Mouse (Mus musculus): ENCODE results near the gene Slx4ip. TPM values are rescaled to one million over a fixed set of nuclear protein-coding genes. Genes with fewer than 3 reads are reported as not detected.
A peak's percentile ranks its signal among the peaks of the same experiment; 100 is the strongest.

The Slx4ip gene
- polyA plus RNA-seq, 1 experiment = 4.0 TPM

DNA sequence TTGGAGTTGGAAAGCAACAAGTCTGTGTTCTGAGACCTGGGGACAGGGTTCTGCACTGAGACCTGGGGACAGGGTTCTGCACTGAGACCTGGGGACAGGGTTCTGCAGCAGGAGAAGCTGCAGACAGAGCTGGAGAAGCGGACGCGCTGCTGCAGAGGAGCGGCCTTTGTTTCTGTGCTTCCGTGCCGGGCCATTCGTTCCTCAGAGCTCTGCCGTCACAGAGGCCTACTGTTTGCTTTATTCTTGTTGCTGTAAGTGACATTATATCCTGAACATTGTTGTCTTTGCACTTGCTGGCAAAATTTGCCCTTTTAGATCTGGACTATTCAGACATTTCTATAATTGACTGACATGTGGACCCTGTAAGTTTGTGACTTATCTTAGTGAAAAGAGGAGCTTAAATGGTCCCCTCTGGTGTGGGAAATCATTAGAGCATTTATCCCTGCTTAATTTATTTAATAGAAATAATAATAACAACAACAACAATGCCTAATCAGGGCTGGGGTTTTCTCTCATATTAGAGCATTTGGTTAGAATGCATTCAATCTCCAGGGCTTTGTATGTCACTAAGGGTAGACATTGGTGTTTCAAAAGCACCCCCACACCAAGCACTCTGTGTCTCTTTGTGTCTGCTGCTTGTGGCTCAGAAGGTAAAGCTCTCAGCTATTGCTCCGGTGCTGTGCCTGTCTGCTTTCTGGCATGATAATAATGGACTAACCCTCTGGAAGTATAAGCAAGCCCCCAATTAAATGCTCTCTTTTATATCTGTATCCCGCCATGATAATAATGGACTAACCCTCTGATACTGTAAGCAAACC, 90.3 kb downstream of the Slx4ip start:
- Histone ChIP-seq H3K27ac (ENCODE audit: insufficient read depth, low read length) (no peak overlapping the region), H3K4me1 (ENCODE audit: control insufficient read depth, insufficient read depth, low read length) (no peaks in the 10 kb centered on the region)

DNA sequence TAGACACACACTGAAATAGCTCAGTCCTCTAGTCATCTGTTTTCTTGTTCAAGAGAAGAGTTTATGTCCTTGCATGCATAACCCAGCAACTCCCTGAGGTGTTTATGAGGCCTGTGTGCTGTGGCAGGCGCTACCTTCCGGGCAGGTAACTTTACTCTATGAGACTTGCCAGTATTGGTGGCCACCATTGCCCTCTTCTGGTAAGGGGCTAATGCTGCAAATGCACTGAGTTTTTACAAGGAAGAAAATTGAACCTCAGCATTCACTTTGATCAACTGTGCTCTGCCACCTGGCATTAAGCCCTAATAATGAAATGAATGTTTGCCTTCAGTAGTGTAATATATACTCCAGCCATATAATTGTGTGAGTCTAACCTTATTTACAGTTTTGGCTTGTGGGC, 92.9 kb downstream of the Slx4ip start:
- peak; percentile 18; the same call in 1 of the 2 replicates for TF ChIP-seq CTCF (IDR thresholded peaks at IDR 0.05; ENCODE audit: extremely low read depth, insufficient read depth, low read length)
- no peak for TF ChIP-seq POLR2A (IDR thresholded peaks at IDR 0.05; ENCODE audit: extremely low read depth, insufficient read depth, low read length)
- Histone ChIP-seq H3K27ac (ENCODE audit: insufficient read depth, low read length) (no peak overlapping the region), H3K4me3 (ENCODE audit: insufficient read depth, low read length) (no peak overlapping the region), H3K4me1 (ENCODE audit: control insufficient read depth, insufficient read depth, low read length) (no peaks in the 10 kb centered on the region)

More for the DNA sequence above, 90.3 kb downstream of the Slx4ip start:
- no peak for TF ChIP-seq CTCF (IDR thresholded peaks at IDR 0.05; ENCODE audit: extremely low read depth, insufficient read depth, low read length)
- TF ChIP-seq POLR2A (IDR thresholded peaks at IDR 0.05; ENCODE audit: extremely low read depth, insufficient read depth, low read length) = no peak
- H3K4me3 ChIP-seq (ENCODE audit: insufficient read depth, low read length) = no peak overlapping the region

DNA sequence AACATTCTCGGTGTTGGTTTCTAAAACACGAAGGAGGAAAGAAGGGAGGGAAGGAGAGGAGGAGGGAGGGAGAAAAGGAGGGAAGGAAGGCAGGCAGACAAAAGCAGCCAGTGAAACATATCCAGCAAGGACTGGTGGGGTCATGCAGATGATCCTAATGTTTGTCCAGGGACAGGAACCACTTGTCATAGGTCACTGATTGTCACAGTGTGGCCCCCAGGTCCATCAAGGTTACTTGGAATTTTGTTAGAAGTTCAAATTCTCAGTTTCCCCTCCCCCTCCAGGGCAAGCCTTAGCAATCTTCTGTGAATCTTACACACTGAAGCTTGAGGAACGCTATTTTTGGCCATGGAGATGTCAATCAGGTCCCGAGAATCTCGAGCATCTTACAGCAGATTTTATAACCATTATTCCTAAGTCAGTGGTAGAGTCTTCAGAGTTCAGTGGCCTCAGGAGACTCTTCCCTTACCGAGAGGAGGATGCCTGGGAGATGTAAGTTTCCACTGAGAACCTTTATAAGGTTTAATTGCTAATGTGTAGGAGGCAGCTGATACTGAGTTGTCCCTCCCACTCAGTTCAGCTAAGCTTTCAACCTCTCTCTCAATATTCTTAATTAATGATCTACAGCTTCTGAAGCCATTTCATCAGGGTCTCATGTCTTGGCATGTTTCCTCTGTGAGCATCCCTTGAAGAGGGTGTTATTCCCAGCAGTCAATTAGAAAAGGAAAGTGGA, 95.1 kb downstream of the Slx4ip start:
- H3K4me3 ChIP-seq (ENCODE audit: insufficient read depth, low read length) = no peak overlapping the region
- TF ChIP-seq POLR2A (IDR thresholded peaks at IDR 0.05; ENCODE audit: extremely low read depth, insufficient read depth, low read length) = no peak
- TF ChIP-seq CTCF (IDR thresholded peaks at IDR 0.05; ENCODE audit: extremely low read depth, insufficient read depth, low read length) = no peak
- H3K4me1 ChIP-seq (ENCODE audit: control insufficient read depth, insufficient read depth, low read length) = no peaks in the 10 kb centered on the region
- H3K27ac ChIP-seq (ENCODE audit: insufficient read depth, low read length) = no peak overlapping the region

DNA sequence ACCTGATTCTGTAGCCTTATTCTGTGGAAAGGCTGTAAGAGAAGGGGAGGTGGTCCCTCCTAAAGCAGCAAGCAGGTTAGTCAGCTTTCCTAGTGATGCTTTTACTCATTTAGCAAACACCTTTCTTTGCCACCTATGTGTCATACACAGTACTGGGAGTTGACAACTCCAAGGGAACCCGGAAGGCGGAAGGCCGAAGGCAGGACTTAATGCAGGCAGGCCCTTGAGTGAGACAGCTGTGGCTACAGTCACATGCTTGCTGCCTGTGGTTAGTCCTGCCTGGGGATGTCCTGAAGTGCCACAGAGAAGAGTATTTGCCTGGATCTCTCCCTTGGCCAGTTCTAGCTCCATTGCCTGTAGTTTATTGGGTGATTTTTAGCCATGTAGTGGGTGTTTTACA, 102.1 kb downstream of the Slx4ip start:
- Histone ChIP-seq H3K4me1 (ENCODE audit: control insufficient read depth, insufficient read depth, low read length) (no peaks in the 10 kb centered on the region), H3K4me3 (ENCODE audit: insufficient read depth, low read length) (no peak overlapping the region), H3K27ac (ENCODE audit: insufficient read depth, low read length) (no peak overlapping the region)
- no peak for TF ChIP-seq POLR2A (IDR thresholded peaks at IDR 0.05; ENCODE audit: extremely low read depth, insufficient read depth, low read length)
- TF ChIP-seq CTCF (IDR thresholded peaks at IDR 0.05; ENCODE audit: extremely low read depth, insufficient read depth, low read length) = no peak

DNA sequence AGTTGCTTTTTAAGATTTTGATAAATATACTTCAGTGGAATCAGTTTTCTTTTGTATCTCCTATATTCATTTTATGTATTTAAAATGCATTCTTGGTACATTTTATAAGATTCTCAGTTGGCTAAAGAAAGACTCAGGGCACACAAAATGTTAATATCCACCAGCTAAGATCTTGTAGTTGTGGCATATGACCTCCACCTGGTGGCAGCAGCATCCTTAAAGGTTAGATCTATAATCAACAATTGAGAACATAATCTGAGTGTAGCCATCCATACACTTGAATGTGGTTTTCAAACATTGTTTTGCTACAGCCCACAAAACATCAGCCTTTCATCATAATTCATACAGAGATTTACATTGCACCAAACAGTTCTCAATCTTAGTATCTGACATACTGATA, 106.1 kb downstream of the Slx4ip start:
- H3K4me1 ChIP-seq (ENCODE audit: control insufficient read depth, insufficient read depth, low read length) = no peaks in the 10 kb centered on the region
- H3K27ac ChIP-seq (ENCODE audit: insufficient read depth, low read length) = no peak overlapping the region
- no peak overlapping the region for H3K4me3 ChIP-seq (ENCODE audit: insufficient read depth, low read length)
- TF ChIP-seq CTCF (IDR thresholded peaks at IDR 0.05; ENCODE audit: extremely low read depth, insufficient read depth, low read length) (peak; percentile 21; the same call in 1 of the 2 replicates), POLR2A (IDR thresholded peaks at IDR 0.05; ENCODE audit: extremely low read depth, insufficient read depth, low read length) (no peak)

DNA sequence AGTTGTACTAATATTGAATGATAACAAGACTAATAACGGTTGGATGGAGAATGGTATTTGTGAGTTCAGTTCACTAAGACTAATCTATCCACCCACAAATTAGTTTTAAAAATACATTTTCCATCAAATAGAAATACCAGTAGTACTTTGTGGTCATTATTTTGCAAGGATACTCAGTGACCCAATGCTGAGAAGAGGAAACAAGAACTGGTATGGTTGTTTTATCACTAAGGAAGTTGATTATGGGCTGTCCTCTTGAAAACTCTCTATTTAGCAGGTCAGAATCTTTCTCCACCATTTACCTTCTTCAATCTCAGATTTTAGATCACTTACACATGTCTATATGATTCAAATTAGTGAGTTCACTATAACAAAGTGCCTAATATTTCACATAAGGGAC, 111.0 kb downstream of the Slx4ip start:
- no peaks in the 10 kb centered on the region for H3K4me1 ChIP-seq (ENCODE audit: control insufficient read depth, insufficient read depth, low read length)
- no peak overlapping the region for H3K27ac ChIP-seq (ENCODE audit: insufficient read depth, low read length)
- no peak overlapping the region for H3K4me3 ChIP-seq (ENCODE audit: insufficient read depth, low read length)
- no peak for TF ChIP-seq CTCF (IDR thresholded peaks at IDR 0.05; ENCODE audit: extremely low read depth, insufficient read depth, low read length)
- TF ChIP-seq POLR2A (IDR thresholded peaks at IDR 0.05; ENCODE audit: extremely low read depth, insufficient read depth, low read length) = no peak

DNA sequence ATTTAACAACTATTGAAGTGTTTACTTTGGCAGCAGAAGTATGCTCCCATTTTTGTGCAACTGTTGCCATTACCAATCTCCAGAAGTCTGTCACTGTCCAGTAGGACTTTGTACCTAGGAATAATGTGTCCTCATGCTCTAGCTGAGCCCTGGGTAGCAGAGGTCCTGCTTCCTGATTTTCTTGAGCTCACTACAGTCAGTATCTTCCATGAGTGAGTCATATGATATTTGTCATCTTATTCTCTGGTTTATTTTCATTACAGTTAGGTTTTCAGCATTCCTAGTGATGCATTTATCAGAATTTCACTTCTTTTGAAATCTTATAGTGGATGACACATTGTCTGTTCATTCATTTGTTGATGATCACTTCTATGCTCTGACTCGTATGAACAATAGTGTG, 115.6 kb downstream of the Slx4ip start:
- Histone ChIP-seq H3K4me3 (ENCODE audit: insufficient read depth, low read length) (no peak overlapping the region), H3K4me1 (ENCODE audit: control insufficient read depth, insufficient read depth, low read length) (no peaks in the 10 kb centered on the region), H3K27ac (ENCODE audit: insufficient read depth, low read length) (no peak overlapping the region)
- TF ChIP-seq CTCF (IDR thresholded peaks at IDR 0.05; ENCODE audit: extremely low read depth, insufficient read depth, low read length) = no peak
- no peak for TF ChIP-seq POLR2A (IDR thresholded peaks at IDR 0.05; ENCODE audit: extremely low read depth, insufficient read depth, low read length)

DNA sequence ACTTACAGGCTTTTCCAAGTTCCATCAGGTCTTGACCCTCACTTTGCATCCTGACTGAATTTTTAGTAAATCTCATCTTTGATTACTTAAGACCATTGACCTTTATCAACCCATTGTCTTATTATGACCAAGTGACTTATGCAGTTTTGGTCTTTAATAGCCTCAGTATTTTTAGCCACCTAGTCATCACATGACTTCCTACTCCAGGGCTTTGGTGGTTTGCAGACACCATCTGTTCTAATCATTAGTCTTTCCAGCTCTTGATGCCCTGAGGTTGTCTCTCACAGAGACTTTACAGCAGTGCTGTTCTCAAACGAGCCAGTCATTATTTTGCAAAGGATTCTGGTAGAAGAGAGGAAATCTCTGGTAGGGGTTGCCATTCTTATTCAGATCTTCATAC, 121.0 kb downstream of the Slx4ip start:
- H3K27ac ChIP-seq (ENCODE audit: insufficient read depth, low read length) = no peak overlapping the region
- no peak for TF ChIP-seq CTCF (IDR thresholded peaks at IDR 0.05; ENCODE audit: extremely low read depth, insufficient read depth, low read length)
- TF ChIP-seq POLR2A (IDR thresholded peaks at IDR 0.05; ENCODE audit: extremely low read depth, insufficient read depth, low read length) = no peak
- no peak overlapping the region for H3K4me3 ChIP-seq (ENCODE audit: insufficient read depth, low read length)
- no peaks in the 10 kb centered on the region for H3K4me1 ChIP-seq (ENCODE audit: control insufficient read depth, insufficient read depth, low read length)

DNA sequence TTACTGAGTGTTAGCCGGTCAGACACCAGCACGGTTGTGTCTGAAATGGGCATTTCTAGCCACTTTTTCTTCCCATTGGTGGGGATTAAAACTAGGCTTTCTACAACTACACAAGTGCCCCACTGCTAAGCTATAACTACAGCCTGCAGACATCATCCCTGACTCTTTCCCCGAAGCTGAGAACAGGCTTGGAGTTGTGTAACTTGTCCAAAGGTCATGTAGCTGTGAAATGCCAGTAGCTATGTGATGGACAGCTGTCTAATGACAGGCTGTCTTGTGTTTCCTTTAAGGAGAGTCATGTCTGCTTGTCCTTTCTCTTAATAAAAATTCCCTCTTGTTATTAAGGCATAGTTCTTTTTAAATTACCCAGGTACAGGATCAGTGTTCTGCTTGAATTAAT, 122.1 kb downstream of the Slx4ip start:
- TF ChIP-seq POLR2A (IDR thresholded peaks at IDR 0.05; ENCODE audit: extremely low read depth, insufficient read depth, low read length) (no peak), CTCF (IDR thresholded peaks at IDR 0.05; ENCODE audit: extremely low read depth, insufficient read depth, low read length) (no peak)
- Histone ChIP-seq H3K4me3 (ENCODE audit: insufficient read depth, low read length) (no peak overlapping the region), H3K27ac (ENCODE audit: insufficient read depth, low read length) (no peak overlapping the region), H3K4me1 (ENCODE audit: control insufficient read depth, insufficient read depth, low read length) (no peaks in the 10 kb centered on the region)

All from cortical plate, adult 2 months (tissue).